In genomic region chr15:102146882-102147281, GRCm38 (mm10) we compare ENCODE assay signal across 8 mouse cellular contexts. TPM values are rescaled to one million over a fixed set of nuclear protein-coding genes. Genes with fewer than 3 reads are reported as not detected.
DNase-seq lines count a peak whose midpoint lies in the region; ATAC-seq lines count a peak whose summit lies in the region.

No protein-coding gene starts in this region.

- H3K4me3 ChIP-seq in kidney, embryonic 14.5 days (ENCODE audit: low read length), result no peak overlapping the region

- H3K27me3 ChIP-seq in kidney, embryonic 14.5 days (ENCODE audit: control insufficient read depth, insufficient read depth, low read length), result peaks cover 13% of the 10 kb centered on the region

- no peak overlapping the region for H3K27ac ChIP-seq in kidney, embryonic 14.5 days (ENCODE audit: low read depth, low read length)

- no peak overlapping the region for H3K9ac ChIP-seq in kidney, embryonic 14.5 days (ENCODE audit: low read depth, low read length)

- H3K36me3 ChIP-seq in kidney, embryonic 14.5 days (ENCODE audit: control insufficient read depth, insufficient read depth, low read length), result no peaks in the 10 kb centered on the region

- peak; percentile 34 for DNase-seq in kidney, adult 11 months
- peak; percentile 54 for DNase-seq in CD4-positive helper T cell, adult 2 months (ENCODE audit: low read depth, low spot score)
- DNase-seq in NIH3T3 (ENCODE audit: low read depth), result peak; percentile 83
- peak; percentile 55 to 73 for DNase-seq in kidney, postnatal 25 days
- DNase-seq in mesoderm, embryonic 11.5 days (ENCODE audit: low read depth, low spot score), result peak; percentile 56

- WGBS in kidney, embryonic 14.5 days, result 0% methylated on average over 1 of the region's 1 CpGs

- H3K4me2 ChIP-seq in kidney, embryonic 14.5 days (replicated peaks; ENCODE audit: low read depth, low read length), result no peak overlapping the region

- H3K9me3 ChIP-seq in kidney, embryonic 14.5 days (ENCODE audit: control insufficient read depth, low read length), result no peaks in the 10 kb centered on the region

- ATAC-seq in kidney, embryonic 14.5 days (ENCODE audit: low FRiP score, low TSS enrichment), result no peak
- ATAC-seq in common myeloid progenitor, adult 5-6 weeks (replicated peaks; ENCODE audit: low read depth, poor library complexity, severe bottlenecking), result peak; percentile 36; the same call in 1 of the 2 replicates
- no peak for ATAC-seq in monocyte, adult 5-6 weeks (replicated peaks; ENCODE audit: insufficient number of reproducible peaks, low FRiP score, low TSS enrichment, poor library complexity, severe bottlenecking)

- peaks cover 12% of the 10 kb centered on the region; the same call in 1 of the 2 replicates for H3K4me1 ChIP-seq in kidney, embryonic 14.5 days (ENCODE audit: control insufficient read depth, insufficient read depth, low read length)

RNA-seq across cellular contexts. Expression of gene Igfbp6, which starts 2.7 kb away (rescaled TPM):
- polyA plus RNA-seq in kidney, embryonic 14.5 days (2014; fragmentation: Nextera tagmentation; extraction: Ambion mirVana), result 24.0 and 27.1 TPM in 2 replicates
- not detected in 2 replicates for total RNA-seq in common myeloid progenitor, adult 5-6 weeks (2017)
- 0.38 to 1.4 TPM (median 0.68 TPM) in 3 replicates for total RNA-seq in monocyte, adult 5-6 weeks (2017)

RNA-seq across cellular contexts. Expression of gene Soat2, which starts 3.4 kb away (rescaled TPM):
- polyA plus RNA-seq in kidney, embryonic 14.5 days (2014; fragmentation: Nextera tagmentation; extraction: Ambion mirVana), result 0.11 and 0.28 TPM in 2 replicates
- total RNA-seq in common myeloid progenitor, adult 5-6 weeks (2017), result 3.3 and 6.3 TPM in 2 replicates
- 6.2 to 25.0 TPM (median 10.2 TPM) in 3 replicates for total RNA-seq in monocyte, adult 5-6 weeks (2017)

RNA-seq across cellular contexts. Expression of gene Spryd3, which starts 10.8 kb away (rescaled TPM):
- polyA plus RNA-seq in kidney, embryonic 14.5 days (2014; fragmentation: Nextera tagmentation; extraction: Ambion mirVana), result 9.0 and 11.1 TPM in 2 replicates
- 9.7 and 15.5 TPM in 2 replicates for total RNA-seq in common myeloid progenitor, adult 5-6 weeks (2017)
- 49.3 to 56.3 TPM (median 49.3 TPM) in 3 replicates for total RNA-seq in monocyte, adult 5-6 weeks (2017)

RNA-seq across cellular contexts. Expression of gene Tns2, which starts 46.7 kb away (rescaled TPM):
- 39.1 and 46.6 TPM in 2 replicates for polyA plus RNA-seq in kidney, embryonic 14.5 days (2014; fragmentation: Nextera tagmentation; extraction: Ambion mirVana)
- not detected in 2 replicates for total RNA-seq in common myeloid progenitor, adult 5-6 weeks (2017)
- 5.7 TPM in 1 of 3 replicates, not detected in the others for total RNA-seq in monocyte, adult 5-6 weeks (2017)

RNA-seq across cellular contexts. Expression of gene Zfp740, which starts 56.2 kb away (rescaled TPM):
- polyA plus RNA-seq in kidney, embryonic 14.5 days (2014; fragmentation: Nextera tagmentation; extraction: Ambion mirVana), result 30.1 and 59.9 TPM in 2 replicates
- 33.7 and 35.4 TPM in 2 replicates for total RNA-seq in common myeloid progenitor, adult 5-6 weeks (2017)
- 58.9 to 62.9 TPM (median 60.3 TPM) in 3 replicates for total RNA-seq in monocyte, adult 5-6 weeks (2017)
